Mouse (Mus musculus) neural tube, embryonic 12.5 days (tissue): Measurements from ENCODE around the gene Sapcd2. TPM values are rescaled to one million over a fixed set of nuclear protein-coding genes. Genes with fewer than 3 reads are reported as not detected.
A peak's percentile ranks its signal among the peaks of the same experiment; 100 is the strongest.

Experiments used
- ATAC-seq: fragments of 200-750 bp; cut with Nextera tagmentation; 2 replicates; pipeline ENCODE4 v1.8.0; 2017; ENCODE audit warnings: low read depth, mild to moderate bottlenecking, moderate TSS enrichment, moderate library complexity; ENCODE audit not compliant: low FRiP score
- H3K27ac ChIP-seq: fragments of 300-500 bp; sonication (generic); 2 replicates; pipeline ENCODE4 v1.5.1; 2016
- H3K27me3 ChIP-seq: fragments of 300-500 bp; sonication (generic); replicated peaks from 2 replicates; pipeline ENCODE4 v1.6.1; 2016; ENCODE audit warnings: mild to moderate bottlenecking
- H3K36me3 ChIP-seq: fragments of 300-500 bp; sonication (generic); 2 replicates; pipeline ENCODE4 v1.6.1; 2016; ENCODE audit warnings: mild to moderate bottlenecking
- H3K4me1 ChIP-seq: fragments of 300-500 bp; sonication (generic); 2 replicates; pipeline ENCODE4 v1.6.1; 2016
- H3K4me2 ChIP-seq: fragments of 300-500 bp; sonication (generic); replicated peaks from 2 replicates; pipeline ENCODE4 v1.6.1; 2016; ENCODE audit warnings: mild to moderate bottlenecking
- H3K4me3 ChIP-seq: fragments of 300-500 bp; sonication (generic); 2 replicates; pipeline ENCODE4 v1.5.1; 2016
- H3K9ac ChIP-seq: fragments of 300-500 bp; sonication (generic); 2 replicates; pipeline ENCODE4 v1.6.1; 2016; ENCODE audit warnings: mild to moderate bottlenecking
- H3K9me3 ChIP-seq: fragments of 300-500 bp; sonication (generic); 2 replicates; pipeline ENCODE4 v1.6.1; 2016; ENCODE audit warnings: mild to moderate bottlenecking
- WGBS: fragments of 180-500 bp; shearing (Covaris S2); methylation state at CpG from one replicate; pipeline ENCODE4 v1.1.7; 2016; 5-methylcytosine and 5-hydroxymethylcytosine counted together
- polyA plus RNA-seq: library from polyadenylated mRNA; unstranded; fragments of >200 nt; fragmentation: Nextera tagmentation; extraction: Ambion mirVana; gene quantifications from 2 replicates; pipeline ENCODE4 v1.2.1, GENCODE M21; 2016

Gene Sapcd2
- polyA plus RNA-seq = 38.1 and 39.5 TPM in 2 replicates

- 1% methylated on average over 65 of the region's 65 CpGs for WGBS
- Histone ChIP-seq H3K9me3 (no peaks in the 10 kb centered on the region), H3K27ac (peak within 1 kb of the TSS; percentile 53; the same call in 1 of the 2 replicates), H3K4me3 (peak within 1 kb of the TSS; percentile 68), H3K36me3 (peaks cover 14% of the 10 kb centered on the region), H3K4me1 (peaks cover 23% of the 10 kb centered on the region), H3K27me3 (no peaks in the 10 kb centered on the region; the same call in 1 of the 2 replicates), H3K4me2 (peak within 1 kb of the TSS; percentile 96), H3K9ac (peak within 1 kb of the TSS; percentile 74)
- peak; percentile 94 for ATAC-seq
These were observed at the start of gene Sapcd2 for GRCm38 (mm10) chr2:25371764-25372643. TSS of gene Sapcd2 (plus strand) at chr2:25372321.

DNA sequence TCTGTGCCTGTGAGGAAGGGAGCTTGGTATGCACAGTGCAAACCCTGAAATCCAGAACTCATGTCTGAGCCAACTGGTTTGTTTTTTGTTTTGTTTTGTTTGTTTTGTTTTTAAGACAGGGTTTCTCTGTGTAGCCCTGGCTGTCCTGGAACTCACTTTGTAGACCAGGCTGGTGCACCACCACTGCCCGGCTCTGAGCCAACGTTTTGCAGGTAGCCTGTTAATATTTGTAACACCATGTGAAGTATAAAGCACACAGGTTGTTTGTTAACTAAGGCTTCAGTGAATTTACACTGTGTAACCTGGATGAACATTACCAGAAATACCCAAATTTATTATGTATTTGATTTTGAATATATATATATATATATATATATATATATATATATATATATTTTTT is 46.1 kb upstream of the Sapcd2 start:
- 86% methylated on average over 2 of the region's 2 CpGs for WGBS
- no peak for ATAC-seq
- 0 out of 2 replicates have a peak, but pooled peaks cover under 1% of the 10 kb centered on the region for H3K4me1 ChIP-seq

GRCm38 (mm10) chr2:25328440-25328839 is 43.7 kb upstream of the Sapcd2 start:
- H3K4me1 ChIP-seq = peaks cover 12% of the 10 kb centered on the region
- H3K27me3 ChIP-seq = no peaks in the 10 kb centered on the region
- H3K9ac ChIP-seq = no peak overlapping the region
- no peak for ATAC-seq
- WGBS = 33% methylated on average over 7 of the region's 7 CpGs
- H3K4me2 ChIP-seq = no peak overlapping the region
- H3K27ac ChIP-seq = no peak overlapping the region
- no peaks in the 10 kb centered on the region for H3K9me3 ChIP-seq
- no peaks in the 10 kb centered on the region for H3K36me3 ChIP-seq
- no peak overlapping the region for H3K4me3 ChIP-seq

More for the DNA sequence above, 46.1 kb upstream of the Sapcd2 start:
- Histone ChIP-seq H3K36me3 (no peaks in the 10 kb centered on the region), H3K9me3 (no peaks in the 10 kb centered on the region), H3K27ac (no peak overlapping the region), H3K27me3 (no peaks in the 10 kb centered on the region), H3K4me2 (no peak overlapping the region), H3K9ac (no peak overlapping the region), H3K4me3 (no peak overlapping the region)

DNA sequence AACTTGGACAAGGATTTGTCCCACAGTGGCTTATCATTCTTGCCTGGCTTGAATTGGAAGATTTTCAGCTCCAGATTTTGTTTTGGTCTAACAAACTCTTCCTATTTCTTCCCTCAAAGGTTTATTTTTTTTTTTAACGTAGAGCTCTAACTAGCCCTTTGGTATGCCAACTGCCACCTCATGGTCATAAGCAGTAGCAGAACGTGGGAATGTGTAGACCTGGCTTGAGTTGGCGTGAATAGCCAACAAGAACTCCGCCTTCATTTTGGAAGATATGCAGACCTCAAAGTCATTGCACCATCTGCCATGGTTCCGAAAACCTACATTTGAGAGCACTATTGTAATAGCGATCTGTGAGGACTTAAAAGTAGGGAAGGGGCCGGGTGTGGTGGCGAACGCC is 40.7 kb upstream of the Sapcd2 start:
- Histone ChIP-seq H3K27me3 (no peaks in the 10 kb centered on the region), H3K4me2 (peak overlapping the region; percentile 95), H3K4me3 (peak overlapping the region; percentile 86), H3K9ac (no peak overlapping the region; the same call in 1 of the 2 replicates), H3K27ac (no peak overlapping the region), H3K36me3 (peaks cover 25% of the 10 kb centered on the region), H3K4me1 (peaks cover 17% of the 10 kb centered on the region), H3K9me3 (no peaks in the 10 kb centered on the region)
- no peak for ATAC-seq
- 60% methylated on average over 9 of the region's 9 CpGs for WGBS

DNA sequence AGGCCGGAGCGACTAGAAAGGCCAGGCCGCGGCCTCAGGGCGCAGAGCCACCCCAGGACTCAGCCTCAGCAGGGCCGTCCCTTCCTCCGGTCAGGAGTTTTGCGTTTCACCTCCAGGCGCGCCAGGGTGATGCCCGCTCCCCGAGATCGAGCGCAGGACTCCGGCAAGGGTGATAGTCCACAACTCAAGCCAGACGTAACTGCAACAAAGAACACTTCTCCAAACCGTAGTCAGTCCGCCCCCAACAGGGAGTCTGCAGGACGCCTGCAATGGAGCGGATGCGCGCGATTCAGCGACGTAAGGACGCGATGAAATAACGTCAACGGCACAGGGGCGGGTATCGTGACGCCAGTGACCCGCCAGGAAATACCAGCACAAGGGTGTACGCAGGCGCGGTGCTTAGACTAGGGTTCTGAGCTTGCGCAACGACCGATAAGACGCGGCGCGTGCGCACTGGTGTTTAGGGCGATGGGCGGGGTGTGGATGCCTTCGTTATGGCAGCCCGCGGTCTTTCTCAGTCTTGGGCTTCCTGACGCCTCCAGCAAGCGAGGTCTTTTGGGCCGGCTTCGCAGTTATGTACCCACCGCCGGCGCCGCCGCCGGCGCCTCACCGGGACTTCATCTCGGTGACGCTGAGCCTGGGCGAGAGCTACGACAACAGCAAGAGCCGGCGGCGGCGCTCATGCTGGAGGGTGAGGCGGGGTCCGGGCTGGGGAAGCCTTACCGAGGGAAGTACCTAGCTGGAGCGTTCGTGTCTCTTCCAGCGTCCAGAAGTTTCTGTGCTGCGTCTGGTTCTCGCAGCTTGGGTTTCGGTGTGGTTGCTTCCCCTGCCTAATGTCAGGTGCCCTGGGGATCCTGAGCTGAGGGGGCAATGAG is 39.6 kb upstream of the Sapcd2 start, which contains the start of gene Man1b1:
Man1b1 (plus strand) TSS at position 53 of the 875 bp plus-strand sequence.
- H3K9me3 ChIP-seq = no peaks in the 10 kb centered on the region
- peak within 1 kb of the TSS; percentile 85 for H3K9ac ChIP-seq
- no peaks in the 10 kb centered on the region for H3K27me3 ChIP-seq
- H3K36me3 ChIP-seq = peaks cover 36% of the 10 kb centered on the region
- H3K4me3 ChIP-seq = peak within 1 kb of the TSS; percentile 86
- ATAC-seq = peak; percentile 97
- peak within 1 kb of the TSS; percentile 95 for H3K4me2 ChIP-seq
- WGBS = under 1% methylated on average over 78 of the region's 78 CpGs
- H3K27ac ChIP-seq = peak within 1 kb of the TSS; percentile 77
- peaks cover 17% of the 10 kb centered on the region for H3K4me1 ChIP-seq

DNA sequence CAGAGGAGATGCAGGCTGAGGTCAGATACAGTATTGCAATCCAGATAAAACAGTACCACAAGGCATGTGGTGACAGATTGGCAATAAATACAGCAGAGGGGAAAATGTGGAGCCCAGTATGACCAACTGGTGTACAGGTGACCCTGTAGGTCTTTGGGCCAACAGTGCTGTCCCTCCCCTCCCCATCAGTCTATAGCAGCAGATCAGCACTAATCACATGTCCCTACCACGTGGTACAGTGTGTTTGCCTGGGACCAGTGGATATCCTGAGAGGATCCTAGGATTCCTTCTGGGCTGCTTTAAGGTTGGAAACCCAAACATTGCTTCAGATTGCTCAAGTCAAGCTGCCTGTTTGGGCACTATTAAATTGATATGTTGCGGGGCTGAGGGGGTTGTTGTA is 38.6 kb upstream of the Sapcd2 start:
- H3K4me3 ChIP-seq = peak overlapping the region; percentile 86
- 76% methylated on average over 2 of the region's 2 CpGs for WGBS
- no peaks in the 10 kb centered on the region for H3K9me3 ChIP-seq
- peaks cover 17% of the 10 kb centered on the region for H3K4me1 ChIP-seq
- H3K27me3 ChIP-seq = no peaks in the 10 kb centered on the region
- H3K9ac ChIP-seq = peak overlapping the region; percentile 85; the same call in 1 of the 2 replicates
- peak overlapping the region; percentile 95 for H3K4me2 ChIP-seq
- H3K36me3 ChIP-seq = peaks cover 46% of the 10 kb centered on the region
- no peak overlapping the region for H3K27ac ChIP-seq
- no peak for ATAC-seq

- Histone ChIP-seq H3K27me3 (no peaks in the 10 kb centered on the region), H3K4me3 (no peak overlapping the region), H3K9ac (no peak overlapping the region), H3K9me3 (no peaks in the 10 kb centered on the region), H3K36me3 (peaks cover 83% of the 10 kb centered on the region), H3K4me1 (peaks cover 7% of the 10 kb centered on the region), H3K4me2 (no peak overlapping the region), H3K27ac (no peak overlapping the region)
- WGBS = 92% methylated on average over 6 of the region's 6 CpGs
- ATAC-seq = no peak
These were observed 33.8 kb upstream of the Sapcd2 start for GRCm38 (mm10) chr2:25338303-25338702.

DNA sequence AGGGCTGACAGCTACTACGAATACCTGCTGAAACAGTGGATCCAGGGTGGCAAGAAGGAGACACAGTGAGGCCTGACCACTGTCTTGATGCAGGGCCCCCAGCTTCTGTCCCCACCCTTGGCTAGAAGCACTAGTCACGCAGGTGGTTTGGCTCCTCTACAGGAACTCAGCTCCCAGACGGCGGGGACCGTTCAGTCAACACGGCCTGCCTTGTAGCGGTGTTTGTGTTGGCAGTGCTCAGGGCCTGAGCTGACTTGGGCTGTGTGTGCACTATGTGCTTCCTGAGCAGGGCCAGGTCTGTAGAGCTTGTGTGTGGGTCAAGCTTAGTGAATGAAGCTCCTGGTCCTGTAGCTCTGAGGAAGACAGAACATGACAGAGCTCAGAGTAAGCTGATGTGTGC is 24.0 kb upstream of the Sapcd2 start:
- no peak overlapping the region for H3K9ac ChIP-seq
- H3K27me3 ChIP-seq = no peaks in the 10 kb centered on the region
- ATAC-seq = no peak
- H3K4me3 ChIP-seq = no peak overlapping the region
- peaks cover 92% of the 10 kb centered on the region for H3K36me3 ChIP-seq
- H3K4me1 ChIP-seq = no peaks in the 10 kb centered on the region
- no peaks in the 10 kb centered on the region for H3K9me3 ChIP-seq
- H3K4me2 ChIP-seq = no peak overlapping the region
- H3K27ac ChIP-seq = no peak overlapping the region
- WGBS = 96% methylated on average over 7 of the region's 7 CpGs

GRCm38 (mm10) chr2:25349499-25349898 is 22.6 kb upstream of the Sapcd2 start:
- H3K27ac ChIP-seq = no peak overlapping the region
- H3K4me1 ChIP-seq = no peaks in the 10 kb centered on the region
- H3K9me3 ChIP-seq = no peaks in the 10 kb centered on the region
- WGBS = 94% methylated on average over 4 of the region's 4 CpGs
- H3K36me3 ChIP-seq = peaks cover 78% of the 10 kb centered on the region
- no peaks in the 10 kb centered on the region for H3K27me3 ChIP-seq
- no peak overlapping the region for H3K4me3 ChIP-seq
- no peak overlapping the region for H3K9ac ChIP-seq
- H3K4me2 ChIP-seq = no peak overlapping the region
- ATAC-seq = no peak

- Histone ChIP-seq H3K9me3 (no peaks in the 10 kb centered on the region), H3K4me1 (peaks cover 9% of the 10 kb centered on the region), H3K4me2 (no peak overlapping the region), H3K27ac (no peak overlapping the region), H3K36me3 (peaks cover 66% of the 10 kb centered on the region), H3K27me3 (no peaks in the 10 kb centered on the region), H3K9ac (no peak overlapping the region), H3K4me3 (no peak overlapping the region)
- WGBS = 94% methylated on average over 3 of the region's 3 CpGs
- no peak for ATAC-seq
These were observed 21.4 kb upstream of the Sapcd2 start for GRCm38 (mm10) chr2:25350701-25351100.

- H3K9ac ChIP-seq = no peak overlapping the region
- 86% methylated on average over 6 of the region's 6 CpGs for WGBS
- no peak overlapping the region for H3K27ac ChIP-seq
- no peaks in the 10 kb centered on the region for H3K27me3 ChIP-seq
- H3K4me3 ChIP-seq = no peak overlapping the region
- no peaks in the 10 kb centered on the region for H3K9me3 ChIP-seq
- H3K4me2 ChIP-seq = no peak overlapping the region
- H3K36me3 ChIP-seq = peaks cover 35% of the 10 kb centered on the region
- no peak for ATAC-seq
- peaks cover 17% of the 10 kb centered on the region for H3K4me1 ChIP-seq
These were observed 17.9 kb upstream of the Sapcd2 start for GRCm38 (mm10) chr2:25354211-25354610.
